1 mouse cellular context compared by ENCODE assay signal in the genomic region with DNA sequence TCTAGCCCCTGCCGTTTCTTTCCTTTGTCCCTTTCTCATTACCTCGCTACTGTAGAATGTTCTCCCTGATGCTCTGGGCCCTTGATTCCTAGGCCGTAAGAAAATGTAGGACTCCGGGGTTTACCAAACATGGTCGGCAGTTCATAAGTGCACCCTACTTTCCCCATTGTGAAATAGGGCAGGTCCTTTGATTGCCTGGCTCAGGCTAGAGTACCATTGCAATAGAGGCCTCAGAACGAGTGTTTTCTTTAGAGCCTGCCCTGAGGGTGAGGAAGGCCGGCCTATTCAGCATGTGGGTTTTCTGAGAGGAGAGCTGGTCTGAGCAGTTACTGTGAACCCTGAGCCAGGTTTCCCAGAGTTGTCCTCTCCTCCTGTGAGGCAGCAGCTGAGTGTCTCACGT.
TF ChIP-seq lines count a peak whose summit lies in the region.

No protein-coding gene starts in this region.

TF ChIP-seq in MEL, 35 proteins besides CTCF, POLR2A, EP300 and RAD21:
- no peak for TF ChIP-seq CHD1 (IDR thresholded peaks at IDR 0.05; ENCODE audit: low read depth, low read length)
- TF ChIP-seq MXI1 (IDR thresholded peaks at IDR 0.05; ENCODE audit: low read depth, low read length), result no peak
- TF ChIP-seq GABPA (IDR thresholded peaks at IDR 0.05; ENCODE audit: low read depth, low read length), result no peak
- TF ChIP-seq POLR2AphosphoS2 (IDR thresholded peaks at IDR 0.05; ENCODE audit: low read length), result no peak
- TF ChIP-seq E2F4 (IDR thresholded peaks at IDR 0.05; ENCODE audit: borderline replicate concordance, low read depth, low read length), result no peak
- no peak for TF ChIP-seq MYC (IDR thresholded peaks at IDR 0.05; ENCODE audit: low read depth, low read length)
- no peak for TF ChIP-seq TBP (IDR thresholded peaks at IDR 0.05; ENCODE audit: low read depth, low read length)
- no peak for TF ChIP-seq ETS1 (IDR thresholded peaks at IDR 0.05; ENCODE audit: low read depth, low read length)
- TF ChIP-seq ZNF384 (IDR thresholded peaks at IDR 0.05; ENCODE audit: low read depth, low read length), result no peak
- no peak for TF ChIP-seq RCOR1 (IDR thresholded peaks at IDR 0.05; ENCODE audit: low read depth, low read length)
